Mouse (Mus musculus) ES-Bruce4 (cell line): ENCODE data around the gene Atxn2.

Experiments used
- CTCF ChIP-seq: IDR thresholded peaks from one replicate; pipeline ENCODE4 v1.8.1; 2011; ENCODE audit warnings: low read depth, low read length
- EP300 ChIP-seq: IDR thresholded peaks from 2 replicates; pipeline ENCODE4 v1.6.1; 2011; ENCODE audit warnings: low read depth, low read length; ENCODE audit not compliant: insufficient read depth

DNA sequence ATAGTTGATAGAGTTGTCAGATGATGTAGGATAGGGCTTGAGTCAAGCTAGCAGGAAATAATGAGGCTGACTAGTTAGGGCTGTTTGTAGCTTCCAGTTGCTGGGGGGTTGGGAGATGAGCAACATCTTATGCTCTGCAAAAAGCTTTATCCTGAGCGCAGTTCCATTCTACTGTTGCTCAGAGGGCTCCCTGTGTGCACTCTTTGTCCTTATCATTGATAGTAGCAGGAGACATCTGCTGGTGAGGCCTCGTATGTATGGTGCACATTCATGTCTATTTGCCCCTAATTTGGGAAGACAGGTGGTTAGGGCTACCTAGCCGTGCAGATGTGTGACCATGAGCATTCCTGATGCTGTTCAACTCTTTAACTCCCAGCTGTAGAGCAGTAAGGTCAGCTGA, 60.5 kb downstream of the Atxn2 start:
- TF ChIP-seq CTCF (no peak), EP300 (no peak)
